Mouse (Mus musculus): ENCODE measurements around the gene Abat. TPM values are rescaled to one million over a fixed set of nuclear protein-coding genes. Genes with fewer than 3 reads are reported as not detected.

Gene Abat
- polyA plus RNA-seq, 1 experiment from 2014 or later, result 84.9 TPM

DNA sequence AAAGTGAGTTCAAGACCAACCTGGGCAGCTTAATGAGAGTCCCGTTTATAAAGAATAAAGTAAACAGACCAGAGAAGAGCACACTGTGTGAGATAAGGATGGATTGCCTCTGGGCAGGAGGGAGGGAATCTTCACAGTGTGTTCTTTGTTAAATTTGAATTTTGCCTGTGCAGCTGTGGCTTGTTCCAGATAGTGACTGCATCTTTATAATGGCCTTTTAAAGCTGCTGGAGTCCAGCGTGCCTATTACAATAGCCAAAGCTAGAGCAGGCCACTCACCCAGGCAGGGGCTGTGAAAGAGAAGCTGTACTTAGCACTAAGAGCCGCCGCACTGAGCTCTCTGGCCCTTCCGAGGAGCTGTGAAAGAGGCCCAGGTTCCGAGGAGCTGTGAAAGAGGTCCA is 132.3 kb downstream of the Abat start:
- H3K4me2 ChIP-seq (ENCODE audit: low read depth, low read length), result no peak overlapping the region
- H3K4me3 ChIP-seq (ENCODE audit: low read depth, low read length), result no peak overlapping the region
- no peaks in the 10 kb centered on the region for H3K4me1 ChIP-seq (ENCODE audit: control insufficient read depth, insufficient read depth, low read length)
- no peaks in the 10 kb centered on the region for H3K27me3 ChIP-seq (ENCODE audit: control insufficient read depth, insufficient read depth, low read length)
- no peak overlapping the region for H3K27ac ChIP-seq (ENCODE audit: low read depth, low read length)
- ATAC-seq (ENCODE audit: low read depth), result no peak
- 79% methylated on average over 6 of the region's 6 CpGs for WGBS
- no peaks in the 10 kb centered on the region for H3K9me3 ChIP-seq (ENCODE audit: control insufficient read depth, low read length)
- peaks cover 50% of the 10 kb centered on the region for H3K36me3 ChIP-seq (ENCODE audit: control insufficient read depth, insufficient read depth, low read length)
- no peak overlapping the region for H3K9ac ChIP-seq (replicated peaks; ENCODE audit: low read depth, low read length)

GRCm38 (mm10) chr16:8650007-8650406 is 136.8 kb downstream of the Abat start:
- no peaks in the 10 kb centered on the region for H3K9me3 ChIP-seq (ENCODE audit: control insufficient read depth, low read length)
- H3K27ac ChIP-seq (ENCODE audit: low read depth, low read length), result no peak overlapping the region
- H3K9ac ChIP-seq (replicated peaks; ENCODE audit: low read depth, low read length), result no peak overlapping the region
- no peak overlapping the region for H3K4me2 ChIP-seq (ENCODE audit: low read depth, low read length)
- no peak for ATAC-seq (ENCODE audit: low read depth)
- 99% methylated on average over 3 of the region's 3 CpGs for WGBS
- H3K4me1 ChIP-seq (ENCODE audit: control insufficient read depth, insufficient read depth, low read length), result no peaks in the 10 kb centered on the region
- H3K36me3 ChIP-seq (ENCODE audit: control insufficient read depth, insufficient read depth, low read length), result peaks cover 35% of the 10 kb centered on the region
- no peak overlapping the region for H3K4me3 ChIP-seq (ENCODE audit: low read depth, low read length)
- no peaks in the 10 kb centered on the region for H3K27me3 ChIP-seq (ENCODE audit: control insufficient read depth, insufficient read depth, low read length)

GRCm38 (mm10) chr16:8655108-8655507 is 141.9 kb downstream of the Abat start:
- no peaks in the 10 kb centered on the region for H3K27me3 ChIP-seq (ENCODE audit: control insufficient read depth, insufficient read depth, low read length)
- H3K4me1 ChIP-seq (ENCODE audit: control insufficient read depth, insufficient read depth, low read length), result no peaks in the 10 kb centered on the region
- no peak overlapping the region for H3K4me3 ChIP-seq (ENCODE audit: low read depth, low read length)
- H3K4me2 ChIP-seq (ENCODE audit: low read depth, low read length), result no peak overlapping the region
- 80% methylated on average over 6 of the region's 6 CpGs for WGBS
- peaks cover 18% of the 10 kb centered on the region; the same call in 1 of the 2 replicates for H3K36me3 ChIP-seq (ENCODE audit: control insufficient read depth, insufficient read depth, low read length)
- H3K9ac ChIP-seq (replicated peaks; ENCODE audit: low read depth, low read length), result no peak overlapping the region
- H3K27ac ChIP-seq (ENCODE audit: low read depth, low read length), result no peak overlapping the region
- ATAC-seq (ENCODE audit: low read depth), result no peak
- H3K9me3 ChIP-seq (ENCODE audit: control insufficient read depth, low read length), result no peaks in the 10 kb centered on the region

GRCm38 (mm10) chr16:8655599-8655998 is 142.4 kb downstream of the Abat start:
- Histone ChIP-seq H3K27me3 (ENCODE audit: control insufficient read depth, insufficient read depth, low read length) (no peaks in the 10 kb centered on the region), H3K4me1 (ENCODE audit: control insufficient read depth, insufficient read depth, low read length) (no peaks in the 10 kb centered on the region), H3K4me3 (ENCODE audit: low read depth, low read length) (no peak overlapping the region), H3K36me3 (ENCODE audit: control insufficient read depth, insufficient read depth, low read length) (peaks cover 23% of the 10 kb centered on the region; the same call in 1 of the 2 replicates), H3K9ac (replicated peaks; ENCODE audit: low read depth, low read length) (no peak overlapping the region), H3K9me3 (ENCODE audit: control insufficient read depth, low read length) (no peaks in the 10 kb centered on the region), H3K4me2 (ENCODE audit: low read depth, low read length) (no peak overlapping the region), H3K27ac (ENCODE audit: low read depth, low read length) (no peak overlapping the region)
- WGBS, result 82% methylated on average over 9 of the region's 9 CpGs
- ATAC-seq (ENCODE audit: low read depth), result no peak

DNA sequence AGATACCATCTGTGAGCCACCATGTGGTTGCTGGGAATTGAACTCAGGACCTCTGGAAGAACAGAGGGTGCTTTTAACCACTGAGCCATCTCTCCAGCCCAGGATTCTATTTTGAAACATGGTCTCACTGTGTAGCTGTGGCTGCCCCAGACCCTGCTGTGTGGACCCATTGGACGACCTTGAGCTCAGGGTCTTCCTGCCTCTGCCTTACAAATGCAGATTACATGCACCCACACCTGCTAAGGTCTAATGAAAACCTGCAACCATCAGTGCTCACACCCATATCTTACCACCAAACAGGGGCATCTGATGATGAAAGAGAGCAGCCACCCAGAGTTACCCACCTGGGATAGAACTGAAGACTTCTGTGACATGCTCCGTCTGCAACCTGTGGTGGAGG is 143.0 kb downstream of the Abat start:
- no peak overlapping the region for H3K9ac ChIP-seq (replicated peaks; ENCODE audit: low read depth, low read length)
- H3K4me3 ChIP-seq (ENCODE audit: low read depth, low read length), result no peak overlapping the region
- ATAC-seq (ENCODE audit: low read depth), result no peak
- 95% methylated on average over 2 of the region's 2 CpGs for WGBS
- no peaks in the 10 kb centered on the region for H3K4me1 ChIP-seq (ENCODE audit: control insufficient read depth, insufficient read depth, low read length)
- no peaks in the 10 kb centered on the region for H3K9me3 ChIP-seq (ENCODE audit: control insufficient read depth, low read length)
- no peaks in the 10 kb centered on the region for H3K27me3 ChIP-seq (ENCODE audit: control insufficient read depth, insufficient read depth, low read length)
- H3K4me2 ChIP-seq (ENCODE audit: low read depth, low read length), result no peak overlapping the region
- H3K27ac ChIP-seq (ENCODE audit: low read depth, low read length), result no peak overlapping the region
- peaks cover 26% of the 10 kb centered on the region; the same call in 1 of the 2 replicates for H3K36me3 ChIP-seq (ENCODE audit: control insufficient read depth, insufficient read depth, low read length)

DNA sequence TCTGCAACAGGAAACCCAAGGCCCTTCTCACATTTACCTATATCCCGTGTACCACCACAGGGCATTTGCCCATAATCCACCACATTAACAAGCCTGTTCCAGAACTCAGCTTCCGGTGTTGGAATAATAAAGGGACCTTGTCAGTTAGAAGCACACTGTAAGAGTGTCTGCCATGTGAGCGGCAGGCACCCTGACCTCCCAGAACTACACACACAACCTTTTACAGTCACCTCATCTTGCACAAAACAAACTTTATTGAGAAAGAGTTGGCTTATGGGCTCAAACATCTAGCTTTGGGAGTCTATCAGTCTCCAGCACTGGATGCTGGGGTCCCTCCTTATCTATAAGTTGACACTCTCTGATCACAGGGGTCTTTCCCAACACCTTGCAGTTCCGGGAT is 145.1 kb downstream of the Abat start:
- H3K4me3 ChIP-seq (ENCODE audit: low read depth, low read length), result no peak overlapping the region
- no peaks in the 10 kb centered on the region for H3K9me3 ChIP-seq (ENCODE audit: control insufficient read depth, low read length)
- no peak overlapping the region for H3K27ac ChIP-seq (ENCODE audit: low read depth, low read length)
- no peak overlapping the region for H3K4me2 ChIP-seq (ENCODE audit: low read depth, low read length)
- 85% methylated on average over 4 of the region's 4 CpGs for WGBS
- H3K4me1 ChIP-seq (ENCODE audit: control insufficient read depth, insufficient read depth, low read length), result no peaks in the 10 kb centered on the region
- no peak overlapping the region for H3K9ac ChIP-seq (replicated peaks; ENCODE audit: low read depth, low read length)
- H3K36me3 ChIP-seq (ENCODE audit: control insufficient read depth, insufficient read depth, low read length), result peaks cover 29% of the 10 kb centered on the region; the same call in 1 of the 2 replicates
- H3K27me3 ChIP-seq (ENCODE audit: control insufficient read depth, insufficient read depth, low read length), result no peaks in the 10 kb centered on the region
- no peak for ATAC-seq (ENCODE audit: low read depth)

- ATAC-seq (ENCODE audit: low read depth), result no peak
- Histone ChIP-seq H3K4me2 (ENCODE audit: low read depth, low read length) (no peak overlapping the region), H3K9ac (replicated peaks; ENCODE audit: low read depth, low read length) (no peak overlapping the region), H3K27me3 (ENCODE audit: control insufficient read depth, insufficient read depth, low read length) (no peaks in the 10 kb centered on the region), H3K36me3 (ENCODE audit: control insufficient read depth, insufficient read depth, low read length) (peaks cover 31% of the 10 kb centered on the region; the same call in 1 of the 2 replicates), H3K9me3 (ENCODE audit: control insufficient read depth, low read length) (no peaks in the 10 kb centered on the region), H3K27ac (ENCODE audit: low read depth, low read length) (no peak overlapping the region), H3K4me3 (ENCODE audit: low read depth, low read length) (no peak overlapping the region), H3K4me1 (ENCODE audit: control insufficient read depth, insufficient read depth, low read length) (0 out of 2 replicates have a peak, but pooled peaks cover 3% of the 10 kb centered on the region)
- 96% methylated on average over 4 of the region's 4 CpGs for WGBS
These were observed 145.5 kb downstream of the Abat start for GRCm38 (mm10) chr16:8658764-8659163.

DNA sequence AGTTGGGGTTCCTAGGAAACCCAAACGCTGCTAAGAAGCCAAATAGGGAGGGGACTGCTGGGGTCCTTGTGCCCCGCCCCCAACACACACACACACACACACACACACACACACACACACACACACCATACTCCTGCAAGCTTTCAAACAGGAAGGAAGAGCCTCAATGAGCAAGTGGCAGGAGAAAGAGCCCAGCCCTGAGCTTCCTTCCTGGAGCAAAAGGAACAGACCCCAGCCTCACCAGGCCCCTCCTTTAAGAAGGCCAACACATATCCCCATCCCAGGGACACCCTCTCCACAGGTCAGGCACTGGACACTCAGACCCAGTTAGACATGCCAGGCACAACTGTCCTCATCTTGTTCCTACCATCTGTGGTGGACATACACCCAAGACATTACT is 149.8 kb downstream of the Abat start:
- H3K27ac ChIP-seq (ENCODE audit: low read depth, low read length), result peak overlapping the region; percentile 23; the same call in 1 of the 2 replicates
- no peaks in the 10 kb centered on the region for H3K27me3 ChIP-seq (ENCODE audit: control insufficient read depth, insufficient read depth, low read length)
- peaks cover 31% of the 10 kb centered on the region; the same call in 1 of the 2 replicates for H3K36me3 ChIP-seq (ENCODE audit: control insufficient read depth, insufficient read depth, low read length)
- H3K4me1 ChIP-seq (ENCODE audit: control insufficient read depth, insufficient read depth, low read length), result peaks cover 25% of the 10 kb centered on the region
- no peak overlapping the region for H3K9ac ChIP-seq (replicated peaks; ENCODE audit: low read depth, low read length)
- 90% methylated on average over 1 of the region's 2 CpGs for WGBS
- ATAC-seq (ENCODE audit: low read depth), result no peak
- no peak overlapping the region for H3K4me3 ChIP-seq (ENCODE audit: low read depth, low read length)
- H3K9me3 ChIP-seq (ENCODE audit: control insufficient read depth, low read length), result no peaks in the 10 kb centered on the region
- H3K4me2 ChIP-seq (ENCODE audit: low read depth, low read length), result no peak overlapping the region

- Histone ChIP-seq H3K9me3 (ENCODE audit: control insufficient read depth, low read length) (no peaks in the 10 kb centered on the region), H3K4me2 (ENCODE audit: low read depth, low read length) (no peak overlapping the region), H3K27me3 (ENCODE audit: control insufficient read depth, insufficient read depth, low read length) (no peaks in the 10 kb centered on the region), H3K9ac (replicated peaks; ENCODE audit: low read depth, low read length) (no peak overlapping the region), H3K27ac (ENCODE audit: low read depth, low read length) (peak overlapping the region; percentile 23), H3K4me1 (ENCODE audit: control insufficient read depth, insufficient read depth, low read length) (peaks cover 33% of the 10 kb centered on the region), H3K4me3 (ENCODE audit: low read depth, low read length) (no peak overlapping the region), H3K36me3 (ENCODE audit: control insufficient read depth, insufficient read depth, low read length) (peaks cover 27% of the 10 kb centered on the region; the same call in 1 of the 2 replicates)
- ATAC-seq (ENCODE audit: low read depth), result peak; percentile 30; the same call in 1 of the 2 replicates
- whole genome bisulfite sequencing, result 75% methylated on average over 24 of the region's 24 CpGs
These were observed 150.6 kb downstream of the Abat start for GRCm38 (mm10) chr16:8663606-8664539.
